Mouse (Mus musculus) erythroblast, embryonic 14.5 days (primary cell): Measurements from ENCODE around the gene Cldn6. TPM values are rescaled to one million over a fixed set of nuclear protein-coding genes. Genes with fewer than 3 reads are reported as not detected.
A peak's percentile ranks its signal among the peaks of the same experiment; 100 is the strongest.

ENCODE experiments used
- H3K27me3 ChIP-seq: 2 replicates; pipeline ENCODE4 v1.6.1; 2012; ENCODE audit warnings: inconsistent platforms; ENCODE audit not compliant: control insufficient read depth
- H3K36me3 ChIP-seq: 2 replicates; pipeline ENCODE4 v1.6.1; 2012; ENCODE audit warnings: mild to moderate bottlenecking, inconsistent platforms; ENCODE audit not compliant: control insufficient read depth
- H3K4me1 ChIP-seq: 2 replicates; pipeline ENCODE4 v1.6.1; 2012; ENCODE audit warnings: inconsistent platforms; ENCODE audit not compliant: control insufficient read depth
- H3K4me3 ChIP-seq: replicated peaks from 2 replicates; pipeline ENCODE3; 2012; ENCODE audit warnings: moderate library complexity, mild to moderate bottlenecking, inconsistent platforms
- H3K9me3 ChIP-seq: 2 replicates; pipeline ENCODE4 v1.6.1; 2012; ENCODE audit warnings: low read length, inconsistent platforms, mixed read lengths; ENCODE audit not compliant: control insufficient read depth
- GATA1 ChIP-seq: IDR thresholded peaks from 2 replicates; pipeline ENCODE4 v1.6.1; 2012; ENCODE audit warnings: low read length, inconsistent platforms, mixed read lengths
- TAL1 ChIP-seq: IDR thresholded peaks from 3 replicates; pipeline ENCODE4 v1.6.1; 2012; ENCODE audit warnings: low read length, inconsistent platforms, mixed read lengths
- polyA plus RNA-seq: library from polyadenylated mRNA; stranded (reverse); fragments of >175 nt; gene quantifications from 2 replicates; pipeline ENCODE4 v1.2.3, GENCODE M21; 2012

The Cldn6 gene
- polyA plus RNA-seq, 1 experiment: not detected

GRCm38 (mm10) chr17:23726758-23727142, 47.7 kb downstream of the Cldn6 start:
- no peaks in the 10 kb centered on the region; the same call in 1 of the 2 replicates for H3K27me3 ChIP-seq
- peaks cover 2% of the 10 kb centered on the region for H3K36me3 ChIP-seq
- no peaks in the 10 kb centered on the region for H3K9me3 ChIP-seq
- H3K4me3 ChIP-seq: peak overlapping the region; percentile 90
- TF ChIP-seq TAL1 (no peak), GATA1 (no peak)
- peaks cover 30% of the 10 kb centered on the region for H3K4me1 ChIP-seq

GRCm38 (mm10) chr17:23730441-23730840, 51.4 kb downstream of the Cldn6 start:
- peaks cover 37% of the 10 kb centered on the region for H3K36me3 ChIP-seq
- H3K4me1 ChIP-seq: peaks cover 26% of the 10 kb centered on the region
- H3K4me3 ChIP-seq: no peak overlapping the region
- H3K27me3 ChIP-seq: no peaks in the 10 kb centered on the region
- no peaks in the 10 kb centered on the region for H3K9me3 ChIP-seq
- no peak for TF ChIP-seq GATA1
- no peak for TF ChIP-seq TAL1

Other genes with a start within 250 kb of the Cldn6 start
- under 0.01 TPM in 1 of 2 replicates, not detected in the other for gene Vmn2r117, start 199.6 kb upstream of the Cldn6 start, polyA plus RNA-seq
- 0.22 and 0.26 TPM in 2 replicates for gene Zfp213, start 115.0 kb upstream of the Cldn6 start, polyA plus RNA-seq
- 0.03 TPM in 1 of 2 replicates, not detected in the other for gene Zfp13, start 79.8 kb upstream of the Cldn6 start, polyA plus RNA-seq
- gene Zscan10, start 78.4 kb upstream of the Cldn6 start, polyA plus RNA-seq: not detected in 2 replicates
- not detected in 2 replicates for gene Mmp25, start 34.0 kb upstream of the Cldn6 start, polyA plus RNA-seq
- not detected in 2 replicates for gene Bicdl2, start 18.7 kb upstream of the Cldn6 start, polyA plus RNA-seq
- gene Hcfc1r1, start 5.7 kb upstream of the Cldn6 start, polyA plus RNA-seq: 35.0 and 35.6 TPM in 2 replicates
- gene Thoc6, start 5.4 kb upstream of the Cldn6 start, polyA plus RNA-seq: 8.8 and 10.0 TPM in 2 replicates
- gene Tnfrsf12a, start 1.8 kb upstream of the Cldn6 start, polyA plus RNA-seq: 0.05 TPM in 1 of 2 replicates, not detected in the other
- gene Cldn9, start 4.8 kb downstream of the Cldn6 start, polyA plus RNA-seq: not detected in 2 replicates
- gene 1520401A03Rik, start 43.5 kb downstream of the Cldn6 start, polyA plus RNA-seq: 0.06 TPM in 1 of 2 replicates, not detected in the other
- gene Pkmyt1, start 47.1 kb downstream of the Cldn6 start, polyA plus RNA-seq: 46.9 and 56.9 TPM in 2 replicates
- gene Paqr4, start 61.6 kb downstream of the Cldn6 start, polyA plus RNA-seq: 2.2 and 3.9 TPM in 2 replicates
- gene Kremen2, start 66.6 kb downstream of the Cldn6 start, polyA plus RNA-seq: 0.02 TPM in 1 of 2 replicates, not detected in the other
- gene Flywch1, start 92.4 kb downstream of the Cldn6 start, polyA plus RNA-seq: 1.4 and 2.3 TPM in 2 replicates
- 0.06 TPM in 1 of 2 replicates, not detected in the other for gene Flywch2, start 106.8 kb downstream of the Cldn6 start, polyA plus RNA-seq
- 21.7 and 36.5 TPM in 2 replicates for gene Srrm2, start 111.3 kb downstream of the Cldn6 start, polyA plus RNA-seq
- 109 and 150 TPM in 2 replicates for gene Elob, start 149.9 kb downstream of the Cldn6 start, polyA plus RNA-seq
- not detected in 2 replicates for gene Prss33, start 156.8 kb downstream of the Cldn6 start, polyA plus RNA-seq
- 0.03 TPM in 1 of 2 replicates, not detected in the other for gene Prss32, start 164.6 kb downstream of the Cldn6 start, polyA plus RNA-seq
- 0.05 and 0.09 TPM in 2 replicates for gene Prss41, start 164.9 kb downstream of the Cldn6 start, polyA plus RNA-seq
- gene Prss21, start 188.8 kb downstream of the Cldn6 start, polyA plus RNA-seq: not detected in 2 replicates
- gene Dcpp1, start 201.6 kb downstream of the Cldn6 start, polyA plus RNA-seq: not detected in 2 replicates
- not detected in 2 replicates for gene Dcpp2, start 201.6 kb downstream of the Cldn6 start, polyA plus RNA-seq
- not detected in 2 replicates for gene Dcpp3, start 238.2 kb downstream of the Cldn6 start, polyA plus RNA-seq